Mouse (Mus musculus) C2C12 (cell line): Measurements from ENCODE around the gene H2-DMa.

Experiments
- CTCF ChIP-seq: IDR thresholded peaks from one replicate; pipeline ENCODE4 v1.5.1; 2011; ENCODE audit not compliant: control insufficient read depth, insufficient read depth, insufficient read length
- FOSL1 ChIP-seq: IDR thresholded peaks from one replicate; pipeline ENCODE4 v1.8.0; 2011; ENCODE audit warnings: mild to moderate bottlenecking, low read length; ENCODE audit not compliant: poor library complexity, insufficient read depth, severe bottlenecking
- MYOD1 ChIP-seq: IDR thresholded peaks from one replicate; pipeline ENCODE4 v1.6.1; 2011; ENCODE audit warnings: low read depth; ENCODE audit not compliant: control insufficient read depth, insufficient read length
- MYOG ChIP-seq: IDR thresholded peaks from one replicate; pipeline ENCODE4 v1.6.1; 2011; ENCODE audit not compliant: control insufficient read depth, insufficient read length; ENCODE audit errors: extremely low read depth
- USF1 ChIP-seq: IDR thresholded peaks from one replicate; pipeline ENCODE4 v1.6.1; 2011; ENCODE audit warnings: low read depth, mild to moderate bottlenecking, control low read depth, moderate library complexity

DNA sequence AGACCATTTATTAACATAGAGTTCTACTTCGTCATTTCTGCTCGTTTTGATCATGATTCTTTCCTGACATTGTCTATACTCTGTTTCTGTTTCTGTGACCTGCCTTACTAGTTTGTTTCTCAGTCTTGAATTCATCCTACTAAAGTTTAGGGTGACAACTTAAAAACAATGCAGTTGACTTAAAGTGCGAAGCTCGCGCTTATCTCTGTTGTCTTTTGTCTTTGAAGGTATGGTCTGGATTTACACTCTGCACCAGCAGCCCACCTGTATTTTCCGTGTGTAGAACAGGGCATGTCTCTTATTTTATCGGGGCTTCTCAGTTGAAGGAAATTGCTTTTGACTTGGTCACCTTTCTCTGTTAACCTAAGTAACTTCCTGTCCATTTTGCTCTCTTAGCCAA is 3.8 kb downstream of the H2-DMa start:
- TF ChIP-seq MYOD1, result no peak
- no peak for TF ChIP-seq CTCF
- TF ChIP-seq USF1, result no peak
- TF ChIP-seq FOSL1, result no peak
- no peak for TF ChIP-seq MYOG
